In the genomic region with DNA sequence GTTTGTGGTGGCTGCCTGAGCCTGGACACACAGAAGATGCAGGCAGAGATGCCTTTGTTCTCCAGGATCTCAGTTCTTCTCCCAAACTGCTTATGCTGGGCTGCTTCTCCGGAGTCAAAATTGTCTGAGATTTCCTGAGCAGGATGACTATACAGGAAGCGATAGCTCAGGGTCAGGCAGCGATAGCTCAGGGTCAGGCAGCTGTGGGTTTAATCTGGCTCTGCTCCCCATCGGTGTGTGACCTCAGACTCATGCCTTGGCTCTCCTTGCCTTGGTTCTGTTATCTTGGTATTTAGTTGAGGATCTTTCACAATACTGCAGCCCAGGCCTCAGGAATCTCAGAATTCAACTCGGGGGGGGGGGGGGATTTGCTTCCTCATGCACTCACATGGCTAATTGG, we compare ENCODE assay signal across 17 mouse cellular contexts. TPM values are rescaled to one million over a fixed set of nuclear protein-coding genes. Genes with fewer than 3 reads are reported as not detected.
DNase-seq lines count a peak whose midpoint lies in the region; ATAC-seq lines count a peak whose summit lies in the region.
"Had no signal": no experiment of that assay in that cellular context is flagged by ENCODE, and none has a peak within 500 bp of the region (broad histone marks: within the 10 kb centered on the region; RNA-seq: fewer than 3 reads in every experiment).

No protein-coding gene starts in this region.

- H3K9me3 ChIP-seq in heart, embryonic 11.5 days (replicated peaks; ENCODE audit: control insufficient read depth, low read length), result no peaks in the 10 kb centered on the region
- H3K9me3 ChIP-seq in midbrain, embryonic 16.5 days (replicated peaks; ENCODE audit: control insufficient read depth, low read length, poor library complexity, severe bottlenecking), result no peaks in the 10 kb centered on the region
- no peaks in the 10 kb centered on the region for H3K9me3 ChIP-seq in midbrain, embryonic 15.5 days
- H3K9me3 ChIP-seq: limb, embryonic 12.5 days; midbrain, embryonic 10.5 days; neural tube, embryonic 12.5 days had no signal

- WGBS in heart, embryonic 11.5 days (ENCODE audit: insufficient replicate concordance), result 55% methylated on average over 5 of the region's 5 CpGs
- 89% methylated on average over 5 of the region's 5 CpGs for WGBS in midbrain, embryonic 16.5 days
- WGBS in midbrain, embryonic 15.5 days, result 79% methylated on average over 5 of the region's 5 CpGs

- no peak overlapping the region for H3K9ac ChIP-seq in heart, embryonic 11.5 days (ENCODE audit: low read depth, low read length)
- no peak overlapping the region for H3K9ac ChIP-seq in midbrain, embryonic 16.5 days (ENCODE audit: low read depth, low read length)
- H3K9ac ChIP-seq in midbrain, embryonic 15.5 days, result no peak overlapping the region
- H3K9ac ChIP-seq: limb, embryonic 12.5 days; neural tube, embryonic 12.5 days had no signal

- intact Hi-C loops in heart, postnatal 36 days (cut with DNase I), result no loop called here

- no peak overlapping the region for H3K4me3 ChIP-seq in heart, embryonic 11.5 days (ENCODE audit: low read depth, low read length)
- H3K4me3 ChIP-seq in midbrain, embryonic 16.5 days (ENCODE audit: low read depth, low read length), result no peak overlapping the region
- no peak overlapping the region for H3K4me3 ChIP-seq in midbrain, embryonic 15.5 days
- H3K4me3 ChIP-seq: limb, embryonic 12.5 days; midbrain, embryonic 10.5 days; neural tube, embryonic 12.5 days had no signal

- no peak overlapping the region for H3K4me2 ChIP-seq in heart, embryonic 11.5 days
- H3K4me2 ChIP-seq in midbrain, embryonic 16.5 days (ENCODE audit: low read length), result no peak overlapping the region
- H3K4me2 ChIP-seq in midbrain, embryonic 15.5 days, result no peak overlapping the region
- H3K4me2 ChIP-seq: limb, embryonic 12.5 days; neural tube, embryonic 12.5 days had no signal

- H3K27ac ChIP-seq in heart, embryonic 11.5 days (ENCODE audit: low read depth, low read length), result no peak overlapping the region
- 0 out of 2 replicates have a peak overlapping the region, but pooled peaks have one; percentile 7 for H3K27ac ChIP-seq in midbrain, embryonic 16.5 days (ENCODE audit: low read length)
- no peak overlapping the region for H3K27ac ChIP-seq in midbrain, embryonic 15.5 days
- H3K27ac ChIP-seq: limb, embryonic 12.5 days; midbrain, embryonic 10.5 days; neural tube, embryonic 12.5 days had no signal

- no peaks in the 10 kb centered on the region; the same call in 1 of the 2 replicates for H3K36me3 ChIP-seq in heart, embryonic 11.5 days (ENCODE audit: control insufficient read depth, insufficient read depth, low read length)
- H3K36me3 ChIP-seq in midbrain, embryonic 16.5 days (ENCODE audit: control insufficient read depth, insufficient read depth, low read length), result peaks cover 32% of the 10 kb centered on the region
- H3K36me3 ChIP-seq in midbrain, embryonic 15.5 days (replicated peaks), result peaks cover 12% of the 10 kb centered on the region; the same call in 1 of the 2 replicates

- DNase-seq in heart, postnatal 36 days, result no peak
- DNase-seq in adrenal gland, postnatal 14 days, result peak; percentile 78
- no peak for DNase-seq in layer of hippocampus, adult 11-12 months (ENCODE audit: low spot score)
- DNase-seq in natural killer cell, adult 2 months (ENCODE audit: low spot score in 2 of 2), result no peak
- DNase-seq: cerebellum, postnatal 36 days; lung, adult 2 months; right cerebral cortex, postnatal 14 days had no signal

- H3K4me1 ChIP-seq in heart, embryonic 11.5 days (ENCODE audit: control insufficient read depth, insufficient read depth, low read length), result no peaks in the 10 kb centered on the region
- no peaks in the 10 kb centered on the region for H3K4me1 ChIP-seq in midbrain, embryonic 16.5 days (ENCODE audit: control insufficient read depth, insufficient read depth, low read length)
- H3K4me1 ChIP-seq in midbrain, embryonic 15.5 days, result no peaks in the 10 kb centered on the region
- H3K4me1 ChIP-seq: limb, embryonic 12.5 days; midbrain, embryonic 10.5 days; neural tube, embryonic 12.5 days had no signal

- H3K27me3 ChIP-seq in heart, embryonic 11.5 days (ENCODE audit: control insufficient read depth, insufficient read depth, low read length), result no peaks in the 10 kb centered on the region
- no peaks in the 10 kb centered on the region for H3K27me3 ChIP-seq in midbrain, embryonic 16.5 days (ENCODE audit: control insufficient read depth, insufficient read depth, low read depth, low read length)
- no peaks in the 10 kb centered on the region for H3K27me3 ChIP-seq in midbrain, embryonic 15.5 days (replicated peaks)
- H3K27me3 ChIP-seq: limb, embryonic 12.5 days; neural tube, embryonic 12.5 days had no signal

- ATAC-seq in heart, embryonic 11.5 days (replicated peaks; ENCODE audit: insufficient number of reproducible peaks, low FRiP score, low TSS enrichment), result peak; percentile 31; the same call in 1 of the 2 replicates
- no peak for ATAC-seq in midbrain, embryonic 16.5 days
- no peak for ATAC-seq in midbrain, embryonic 15.5 days (replicated peaks)
- peak; percentile 64 for ATAC-seq in megakaryocyte progenitor cell, adult 5-6 weeks (replicated peaks; ENCODE audit: poor library complexity)
- ATAC-seq: CD4-positive, CD25-positive, alpha-beta regulatory T cell, adult 4 months; intestine, embryonic 16.5 days had no signal

RNA-seq across cellular contexts. Expression of gene Scap, which starts 33.7 kb away (rescaled TPM):
- 14.4 and 16.0 TPM in 2 replicates for polyA plus RNA-seq in heart, embryonic 11.5 days (2014; fragmentation: Nextera tagmentation; extraction: Ambion mirVana)
- total RNA-seq in heart, postnatal 36 days (2021), result 10 to 100 TPM; 29.6 to 32.0 TPM
- polyA plus RNA-seq in midbrain, embryonic 16.5 days (2015; fragmentation: Nextera tagmentation; extraction: Ambion mirVana), result 57.4 and 64.5 TPM in 2 replicates
- 64.9 and 65.2 TPM in 2 replicates for polyA plus RNA-seq in midbrain, embryonic 15.5 days (2015; fragmentation: Nextera tagmentation; extraction: Ambion mirVana)
- 67.9 and 75.7 TPM in 2 replicates for total RNA-seq in adrenal gland, postnatal 14 days (2021)
- total RNA-seq in megakaryocyte progenitor cell, adult 5-6 weeks (2015), result 26.1 and 33.6 TPM in 2 replicates
- total RNA-seq in megakaryocyte progenitor cell, adult 5-6 weeks (2017), result 22.1 and 29.4 TPM in 2 replicates

RNA-seq across cellular contexts. Expression of gene Ptpn23, which starts 41.3 kb away (rescaled TPM):
- polyA plus RNA-seq in heart, embryonic 11.5 days (2014; fragmentation: Nextera tagmentation; extraction: Ambion mirVana), result 11.7 and 14.1 TPM in 2 replicates
- total RNA-seq in heart, postnatal 36 days (2021), result 10 to 100 TPM; 13.9 to 14.3 TPM
- polyA plus RNA-seq in midbrain, embryonic 16.5 days (2015; fragmentation: Nextera tagmentation; extraction: Ambion mirVana), result 18.5 and 24.0 TPM in 2 replicates
- 25.8 and 27.8 TPM in 2 replicates for polyA plus RNA-seq in midbrain, embryonic 15.5 days (2015; fragmentation: Nextera tagmentation; extraction: Ambion mirVana)
- 46.6 and 47.1 TPM in 2 replicates for total RNA-seq in adrenal gland, postnatal 14 days (2021)
- total RNA-seq in megakaryocyte progenitor cell, adult 5-6 weeks (2015), result 8.6 and 13.0 TPM in 2 replicates
- 1.5 and 4.0 TPM in 2 replicates for total RNA-seq in megakaryocyte progenitor cell, adult 5-6 weeks (2017)

RNA-seq across cellular contexts. Expression of gene Ngp, which starts 52.8 kb away (rescaled TPM):
- polyA plus RNA-seq in heart, embryonic 11.5 days (2014; fragmentation: Nextera tagmentation; extraction: Ambion mirVana), result 0.42 and 1.6 TPM in 2 replicates
- total RNA-seq in heart, postnatal 36 days (2021), result under 1 TPM; 0.42 to 0.49 TPM
- 0.80 and 1.4 TPM in 2 replicates for polyA plus RNA-seq in midbrain, embryonic 16.5 days (2015; fragmentation: Nextera tagmentation; extraction: Ambion mirVana)
- 1.1 and 2.3 TPM in 2 replicates for polyA plus RNA-seq in midbrain, embryonic 15.5 days (2015; fragmentation: Nextera tagmentation; extraction: Ambion mirVana)
- total RNA-seq in adrenal gland, postnatal 14 days (2021), result 3.0 and 10.4 TPM in 2 replicates
- 1,024 and 1,594 TPM in 2 replicates for total RNA-seq in megakaryocyte progenitor cell, adult 5-6 weeks (2015)
- total RNA-seq in megakaryocyte progenitor cell, adult 5-6 weeks (2017), result 354 and 557 TPM in 2 replicates
- total RNA-seq: gastrocnemius, adult 8-10 months had no signal
- polyA plus RNA-seq: CD4-positive, CD25-positive, alpha-beta regulatory T cell, adult 4 months had no signal

Comparison
In these comparisons a context has a peak if more than half of its experiments do, and no peak if none do; other contexts are left out.
1. ATAC-seq: peak in heart, embryonic 11.5 days (single experiment) and megakaryocyte progenitor cell, adult 5-6 weeks (single experiment); none in midbrain, embryonic 16.5 days (single experiment) and midbrain, embryonic 15.5 days (single experiment).
2. RNA of gene Ngp, which starts 52.8 kb away (total RNA-seq): 354 to 1,594 TPM in megakaryocyte progenitor cell, adult 5-6 weeks; 3.0 to 10.4 TPM in adrenal gland, postnatal 14 days and 0.42 to 0.49 TPM in heart, postnatal 36 days; every median in the first group is over 10 times any median in the second.